Comparison of ENCODE assay signal across 8 mouse cellular contexts in the genomic region with DNA sequence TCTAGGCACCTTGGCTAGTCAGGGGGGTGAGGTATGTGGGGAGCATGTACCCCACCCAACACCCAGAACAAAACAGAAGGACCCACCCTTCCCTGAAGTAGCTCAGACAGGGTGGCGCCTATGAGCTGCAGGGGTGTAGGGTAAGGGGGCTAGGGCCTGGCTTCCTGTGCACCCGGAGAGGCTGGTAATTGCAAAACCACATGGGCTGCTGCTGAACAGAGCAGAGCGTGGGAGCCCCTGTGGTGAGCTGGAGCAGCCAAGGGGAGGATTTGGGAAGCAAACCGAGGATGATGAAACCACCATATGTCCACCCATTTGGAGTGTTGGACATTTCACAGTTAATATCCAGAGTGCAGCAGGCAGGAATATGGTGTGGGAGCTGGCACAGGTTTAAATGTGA. TPM values are rescaled to one million over a fixed set of nuclear protein-coding genes. Genes with fewer than 3 reads are reported as not detected.
DNase-seq lines count a peak whose midpoint lies in the region; ATAC-seq and TF ChIP-seq lines count a peak whose summit lies in the region.

No protein-coding gene starts in this region.

- peak overlapping the region; percentile 97 for H3K27ac ChIP-seq in brown adipose tissue, adult 24 weeks (replicated peaks; ENCODE audit: low read depth, low read length)
- peak overlapping the region; percentile 72 for H3K27ac ChIP-seq in limb, embryonic 15.5 days
- H3K27ac ChIP-seq in forebrain, postnatal 0 days (ENCODE audit: low read depth, low read length) = no peak overlapping the region

- ATAC-seq in limb, embryonic 15.5 days (ENCODE audit: insufficient number of reproducible peaks, low FRiP score, low TSS enrichment, low read depth) = no peak
- no peak for ATAC-seq in forebrain, postnatal 0 days

- H3K4me1 ChIP-seq in brown adipose tissue, adult 24 weeks (ENCODE audit: control insufficient read depth, insufficient read depth, insufficient read length, low read length) = peaks cover 60% of the 10 kb centered on the region
- peaks cover 48% of the 10 kb centered on the region for H3K4me1 ChIP-seq in limb, embryonic 15.5 days
- H3K4me1 ChIP-seq in forebrain, postnatal 0 days (ENCODE audit: insufficient read depth) = no peaks in the 10 kb centered on the region

- H3K9ac ChIP-seq in limb, embryonic 15.5 days = no peak overlapping the region
- H3K9ac ChIP-seq in forebrain, postnatal 0 days = no peak overlapping the region

- no peak overlapping the region for H3K4me2 ChIP-seq in limb, embryonic 15.5 days
- H3K4me2 ChIP-seq in forebrain, postnatal 0 days (ENCODE audit: low read depth) = no peak overlapping the region

- H3K9me3 ChIP-seq in limb, embryonic 15.5 days = no peaks in the 10 kb centered on the region
- no peaks in the 10 kb centered on the region for H3K9me3 ChIP-seq in forebrain, postnatal 0 days (ENCODE audit: low read length)

- peaks cover 25% of the 10 kb centered on the region for H3K36me3 ChIP-seq in limb, embryonic 15.5 days
- peaks cover 27% of the 10 kb centered on the region for H3K36me3 ChIP-seq in forebrain, postnatal 0 days (ENCODE audit: insufficient read depth)

- H3K4me3 ChIP-seq in brown adipose tissue, adult 24 weeks (ENCODE audit: insufficient read depth, low read depth, low read length) = no peak overlapping the region
- no peak overlapping the region for H3K4me3 ChIP-seq in limb, embryonic 15.5 days
- H3K4me3 ChIP-seq in forebrain, postnatal 0 days (ENCODE audit: low read depth, low read length) = no peak overlapping the region

- TF ChIP-seq CTCF in forebrain, postnatal 0 days (IDR thresholded peaks at IDR 0.05; ENCODE audit: low read depth) = no peak

- H3K27me3 ChIP-seq in limb, embryonic 15.5 days = no peaks in the 10 kb centered on the region
- H3K27me3 ChIP-seq in forebrain, postnatal 0 days (ENCODE audit: insufficient read depth, low read length) = no peaks in the 10 kb centered on the region

- intact Hi-C loops in left cerebral cortex, postnatal 14 days (cut with DNase I) = no loop called here
- intact Hi-C loops in left cerebral cortex, postnatal 10 days (cut with DNase I) = no loop called here

- 21% methylated on average over 4 of the region's 4 CpGs for WGBS in limb, embryonic 15.5 days
- 43% methylated on average over 4 of the region's 4 CpGs for whole genome bisulfite sequencing in forebrain, postnatal 0 days

- peak; percentile 19 to 32 for DNase-seq in left cerebral cortex, postnatal 14 days (ENCODE audit: low spot score in 2 of 2)
- DNase-seq in left cerebral cortex, postnatal 10 days (ENCODE audit: extremely low spot score in 1 of 2, low spot score in 2 of 2) = no peak
- DNase-seq in heart, adult 8-10 months (ENCODE audit: low spot score) = peak; percentile 84
- DNase-seq in B cell, adult 2 months = no peak
- DNase-seq in retina, postnatal 1 day = no peak
- no peak for DNase-seq in forebrain, postnatal 0 days

RNA-seq across cellular contexts. Expression of gene Cdc42bpg, which starts 3.7 kb away (rescaled TPM):
- 1 to 10 TPM; 2.7 to 3.1 TPM for total RNA-seq in left cerebral cortex, postnatal 14 days (2021)
- 1 to 10 TPM; 2.6 to 4.8 TPM for total RNA-seq in left cerebral cortex, postnatal 10 days (2021)
- polyA plus RNA-seq in brown adipose tissue, adult 24 weeks (2012; ENCODE audit: insufficient read depth, insufficient read length, missing spikeins) = 2.5 and 2.8 TPM in 2 replicates
- 10 to 100 TPM; 14.7 to 17.1 (median 15.4) TPM for total RNA-seq in heart, adult 8-10 months (2022)
- 1.4 and 2.0 TPM in 2 replicates for polyA plus RNA-seq in limb, embryonic 15.5 days (2015; fragmentation: Nextera tagmentation; extraction: Ambion mirVana)
- 3.1 and 4.7 TPM in 2 replicates for total RNA-seq in forebrain, postnatal 0 days (2014; rRNA removed)
- polyA plus RNA-seq in forebrain, postnatal 0 days (2015; fragmentation: Nextera tagmentation; extraction: Ambion mirVana) = 0.11 and 0.23 TPM in 2 replicates

RNA-seq across cellular contexts. Expression of gene Ehd1, which starts 26.0 kb away (rescaled TPM):
- 10 to 100 TPM; 44.2 to 51.7 TPM for total RNA-seq in left cerebral cortex, postnatal 14 days (2021)
- total RNA-seq in left cerebral cortex, postnatal 10 days (2021) = 10 to 100 TPM; 45.0 to 49.0 TPM
- 39.6 and 42.8 TPM in 2 replicates for polyA plus RNA-seq in brown adipose tissue, adult 24 weeks (2012; ENCODE audit: insufficient read depth, insufficient read length, missing spikeins)
- total RNA-seq in heart, adult 8-10 months (2022) = 10 to 100 TPM; 88.7 to 99.1 (median 92.3) TPM
- polyA plus RNA-seq in limb, embryonic 15.5 days (2015; fragmentation: Nextera tagmentation; extraction: Ambion mirVana) = 93.6 and 103 TPM in 2 replicates
- 91.9 and 120 TPM in 2 replicates for total RNA-seq in forebrain, postnatal 0 days (2014; rRNA removed)
- 69.9 and 75.4 TPM in 2 replicates for polyA plus RNA-seq in forebrain, postnatal 0 days (2015; fragmentation: Nextera tagmentation; extraction: Ambion mirVana)

RNA-seq across cellular contexts. Expression of gene Men1, which starts 32.3 kb away (rescaled TPM):
- 10 to 100 TPM; 64.9 to 70.7 TPM for total RNA-seq in left cerebral cortex, postnatal 14 days (2021)
- 10 to 100 TPM; 65.8 to 66.4 TPM for total RNA-seq in left cerebral cortex, postnatal 10 days (2021)
- polyA plus RNA-seq in brown adipose tissue, adult 24 weeks (2012; ENCODE audit: insufficient read depth, insufficient read length, missing spikeins) = 13.9 and 22.2 TPM in 2 replicates
- total RNA-seq in heart, adult 8-10 months (2022) = 10 to 100 TPM in 3 of 4 experiments, 1 to 10 TPM in 1; 10.0 to 16.0 (median 12.3) TPM
- polyA plus RNA-seq in limb, embryonic 15.5 days (2015; fragmentation: Nextera tagmentation; extraction: Ambion mirVana) = 81.5 and 81.7 TPM in 2 replicates
- 60.5 and 64.3 TPM in 2 replicates for total RNA-seq in forebrain, postnatal 0 days (2014; rRNA removed)
- polyA plus RNA-seq in forebrain, postnatal 0 days (2015; fragmentation: Nextera tagmentation; extraction: Ambion mirVana) = 58.3 and 60.9 TPM in 2 replicates

RNA-seq across cellular contexts. Expression of gene Map4k2, which starts 38.4 kb away (rescaled TPM):
- 10 to 100 TPM; 60.0 to 75.9 TPM for total RNA-seq in left cerebral cortex, postnatal 14 days (2021)
- total RNA-seq in left cerebral cortex, postnatal 10 days (2021) = 10 to 100 TPM; 72.1 to 80.9 TPM
- 7.9 and 14.0 TPM in 2 replicates for polyA plus RNA-seq in brown adipose tissue, adult 24 weeks (2012; ENCODE audit: insufficient read depth, insufficient read length, missing spikeins)
- total RNA-seq in heart, adult 8-10 months (2022) = 10 to 100 TPM; 33.4 to 44.4 (median 34.7) TPM
- 14.6 and 16.2 TPM in 2 replicates for polyA plus RNA-seq in limb, embryonic 15.5 days (2015; fragmentation: Nextera tagmentation; extraction: Ambion mirVana)
- total RNA-seq in forebrain, postnatal 0 days (2014; rRNA removed) = 43.0 and 55.8 TPM in 2 replicates
- 6.7 and 9.7 TPM in 2 replicates for polyA plus RNA-seq in forebrain, postnatal 0 days (2015; fragmentation: Nextera tagmentation; extraction: Ambion mirVana)

Comparison
In these comparisons a context has a peak if more than half of its experiments do, and no peak if none do; other contexts are left out.
1. DNase-seq: peak in left cerebral cortex, postnatal 14 days (2 of 2) and heart, adult 8-10 months (single experiment); none in left cerebral cortex, postnatal 10 days (0 of 2), B cell, adult 2 months (0 of 2), retina, postnatal 1 day (single experiment) and forebrain, postnatal 0 days (single experiment).